Mouse (Mus musculus) CD4-positive helper T cell, adult 2 months (primary cell): ENCODE measurements around the gene Card6.

Source experiments
- DNase-seq: peaks from one replicate; pipeline ENCODE4 v3.0.0-alpha.2; 2012; ENCODE audit warnings: low read depth, missing footprints, low spot score

Gene Card6

GRCm38 (mm10) chr15:5107686-5108654, at the start of gene Card6:
Gene Card6, minus strand, starts transcription at chr15:5108539.
- peak; percentile 89 for DNase-seq

GRCm38 (mm10) chr15:5157386-5157785, 49.0 kb upstream of the Card6 start:
- DNase-seq: no peak

DNA sequence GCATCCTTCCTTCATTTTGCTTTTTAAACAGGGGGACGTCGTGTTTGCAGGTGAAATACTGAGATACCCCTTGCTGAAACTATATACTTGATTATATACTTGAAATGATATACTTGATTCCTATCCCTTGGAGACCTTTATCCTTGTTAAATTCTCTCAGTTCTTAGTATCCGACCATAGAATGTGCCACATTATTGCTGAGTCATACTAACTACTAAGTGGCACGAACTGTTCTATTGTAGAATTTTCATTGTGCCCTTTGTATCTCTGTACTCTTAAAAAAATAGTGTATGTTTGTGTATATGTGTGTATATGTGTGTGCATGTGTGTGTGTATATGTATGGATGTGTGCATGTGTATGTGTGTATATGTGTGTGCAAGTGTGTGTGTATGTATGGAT, 48.0 kb upstream of the Card6 start:
- no peak for DNase-seq

DNA sequence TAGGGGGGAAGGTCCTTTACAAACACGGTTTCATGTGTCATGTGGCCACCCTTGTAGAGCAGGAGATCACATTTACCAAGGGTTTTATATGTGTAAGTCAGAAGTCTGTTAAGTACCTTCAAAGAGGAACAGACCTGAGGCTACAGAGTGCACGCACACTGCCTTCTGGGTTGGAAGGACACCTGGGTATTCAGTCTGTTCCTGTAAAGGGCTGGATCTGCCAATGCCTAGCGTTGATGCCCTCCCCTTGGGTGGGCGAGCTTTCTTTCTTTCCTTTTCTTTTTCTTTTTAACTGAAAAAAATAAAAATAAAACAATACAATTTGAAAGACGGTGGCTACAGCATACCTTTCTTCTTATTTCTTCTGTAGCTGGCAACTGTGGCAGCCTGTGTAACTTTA, 46.8 kb upstream of the Card6 start:
- DNase-seq: no peak

- no peak for DNase-seq
Measured at GRCm38 (mm10) chr15:5154621-5155020, 46.3 kb upstream of the Card6 start.

DNA sequence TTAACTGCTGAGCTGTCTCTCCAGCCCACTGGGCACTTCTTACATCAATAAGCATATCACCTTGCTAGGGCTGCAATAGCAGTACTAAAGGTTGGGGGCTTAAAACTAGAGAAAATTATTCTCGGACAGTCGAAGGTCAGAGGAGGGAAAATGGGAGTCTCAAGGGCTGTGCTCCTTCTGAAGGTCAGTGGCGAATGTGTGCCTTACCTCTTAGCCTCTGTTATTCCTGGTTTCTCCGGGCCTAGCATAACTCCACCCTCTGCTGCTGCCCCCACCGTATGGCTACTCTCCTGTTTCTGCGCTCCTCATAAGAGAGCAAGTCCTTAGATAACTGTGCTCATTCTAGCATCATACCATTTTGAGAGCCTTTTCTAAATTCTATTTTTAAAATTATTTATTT, 43.8 kb upstream of the Card6 start:
- DNase-seq: no peak

DNA sequence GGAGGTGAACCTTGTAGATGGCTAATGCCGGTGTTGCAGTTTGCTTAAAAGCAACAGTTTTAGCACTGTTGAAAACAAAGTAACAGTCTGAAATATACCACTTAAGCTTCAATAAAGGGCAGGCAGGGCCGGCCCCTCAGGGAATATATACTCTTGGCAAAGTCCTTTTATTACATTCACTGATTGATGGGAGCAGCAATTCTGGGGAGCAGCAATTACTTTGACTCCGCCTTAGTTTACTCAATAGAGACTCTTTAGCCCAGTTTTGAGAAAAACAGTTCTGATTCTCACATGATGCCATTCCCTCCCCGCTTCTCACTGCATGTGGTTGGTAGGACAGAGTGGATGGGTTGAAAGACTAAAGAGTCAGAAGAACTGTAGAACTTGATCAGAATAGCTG, 40.8 kb upstream of the Card6 start:
- no peak for DNase-seq

DNA sequence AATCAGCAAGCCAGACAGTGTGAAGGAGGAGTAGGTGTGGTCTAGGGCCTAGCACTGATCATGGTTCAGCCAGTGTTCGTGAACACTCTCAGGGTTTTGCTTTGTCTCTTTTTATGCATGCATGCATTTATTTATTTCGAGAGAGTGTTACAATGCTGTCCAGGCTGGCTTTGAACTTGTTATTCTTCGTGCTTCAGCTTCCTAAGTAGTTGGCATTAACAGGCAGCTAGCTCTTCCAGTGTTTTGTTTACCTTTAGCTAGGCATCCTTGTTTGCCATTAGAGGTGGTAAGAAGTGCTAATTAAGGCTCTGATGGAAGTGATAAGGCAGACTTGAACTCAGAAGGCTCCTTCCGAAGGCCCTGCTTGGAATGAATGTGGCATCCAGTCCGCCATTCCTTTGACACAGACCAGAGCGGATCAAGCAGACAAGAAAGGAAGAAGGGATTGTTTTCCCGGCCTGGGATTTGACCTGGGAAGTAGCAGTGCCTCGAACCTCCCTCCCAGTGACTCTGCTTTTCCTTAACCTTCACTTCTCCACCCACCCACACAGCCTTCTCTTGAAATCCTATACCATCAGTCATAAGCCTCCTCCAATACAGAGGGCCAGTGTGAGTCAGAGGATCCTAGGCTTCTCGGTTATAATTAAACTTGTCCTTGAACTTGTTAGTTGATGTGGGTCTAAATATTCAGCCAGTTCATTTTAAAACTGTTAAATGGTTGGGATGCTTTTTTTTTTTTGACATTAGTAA, 37.0 kb upstream of the Card6 start:
- DNase-seq: no peak

DNA sequence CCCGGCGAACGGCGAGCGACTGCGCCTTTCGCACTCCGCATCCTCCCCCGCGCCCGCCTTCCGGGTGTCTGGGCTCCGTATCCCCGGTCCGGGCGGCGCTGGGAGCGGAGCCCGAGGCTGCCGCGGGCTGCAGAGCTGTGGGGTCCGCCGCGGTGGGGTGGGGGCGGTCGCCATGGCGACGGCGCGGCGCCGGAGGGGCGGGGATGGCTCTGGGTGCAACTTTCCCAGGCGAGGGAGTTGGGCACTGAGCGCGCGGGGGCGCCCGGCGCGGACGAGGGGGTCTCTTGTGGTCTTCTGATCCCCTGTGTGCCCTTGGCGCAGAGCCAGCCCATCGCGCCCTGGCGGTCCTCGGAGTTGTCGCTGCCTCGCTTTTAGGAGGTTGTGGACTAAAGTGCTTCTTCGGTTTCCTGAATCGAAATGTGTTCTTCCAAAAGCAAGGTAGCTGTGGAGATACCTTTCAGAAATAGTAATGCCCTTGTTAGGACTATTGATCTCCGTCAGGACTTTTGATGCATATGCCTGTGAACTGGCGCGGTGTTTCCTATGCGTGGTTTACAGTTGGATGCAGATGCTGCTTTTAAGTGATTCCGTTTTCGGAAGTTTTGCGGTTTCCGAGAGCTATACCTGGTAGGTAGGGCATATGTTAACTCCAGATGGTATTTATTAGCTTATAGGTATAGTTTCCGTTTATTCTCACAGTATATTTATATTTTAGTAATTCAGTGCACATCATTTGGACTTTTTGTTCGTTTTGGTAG, 35.9 kb upstream of the Card6 start:
- DNase-seq: peak; percentile 63

DNA sequence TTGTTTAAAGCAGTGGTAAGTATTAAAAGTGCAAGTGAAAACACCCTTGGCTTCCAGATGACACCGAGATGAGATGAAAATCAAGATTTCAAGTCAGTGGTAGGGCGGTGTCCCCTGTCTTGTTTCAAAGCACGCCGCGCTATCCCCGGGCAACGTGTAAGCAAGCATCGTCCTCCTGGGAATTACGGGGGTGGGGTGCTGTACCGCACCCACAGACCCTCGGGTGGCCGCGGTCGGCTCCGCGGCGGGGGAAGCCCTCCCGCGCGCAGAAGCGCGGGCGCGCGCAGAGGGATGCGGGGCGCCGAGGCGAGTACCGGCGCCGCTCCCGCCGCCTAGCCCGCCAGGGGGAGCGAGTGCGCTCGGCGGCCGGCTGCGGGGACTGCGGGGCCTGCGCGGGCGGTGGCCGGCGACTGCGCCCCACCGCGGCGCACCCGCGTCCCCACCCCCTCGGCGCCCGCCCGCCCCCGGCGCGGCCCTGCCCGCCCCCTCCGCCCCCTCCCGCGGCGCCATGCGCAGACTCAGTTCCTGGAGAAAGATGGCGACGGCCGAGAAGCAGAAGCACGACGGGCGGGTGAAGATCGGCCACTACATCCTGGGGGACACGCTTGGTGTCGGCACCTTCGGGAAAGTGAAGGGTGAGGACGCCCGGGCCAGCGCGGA, 35.2 kb upstream of the Card6 start, which contains the start of gene Prkaa1:
Gene Prkaa1, plus strand, starts transcription at position 501 of the 660 bp plus-strand sequence.
- peak; percentile 77 for DNase-seq

GRCm38 (mm10) chr15:5142714-5143113, 34.4 kb upstream of the Card6 start:
- no peak for DNase-seq

DNA sequence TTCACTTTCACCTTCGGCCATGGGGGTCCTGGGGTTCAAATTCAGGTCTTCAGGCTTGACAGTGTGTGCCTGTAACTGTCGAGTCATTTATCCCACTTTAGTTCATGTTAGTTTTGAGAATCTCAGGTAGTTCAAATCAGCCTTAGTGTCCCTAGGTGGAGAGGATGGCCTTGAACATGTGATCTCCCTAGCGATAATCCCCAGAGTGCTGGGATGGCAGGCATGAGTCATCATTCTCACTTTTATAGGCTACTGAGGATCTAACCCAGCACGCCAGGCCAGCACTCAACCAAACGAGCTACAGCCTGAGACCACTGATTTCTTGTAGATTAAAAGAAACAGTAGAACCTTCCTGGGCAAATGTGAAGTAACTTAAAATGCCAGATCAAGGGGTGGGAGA, 33.7 kb upstream of the Card6 start:
- DNase-seq: no peak

DNA sequence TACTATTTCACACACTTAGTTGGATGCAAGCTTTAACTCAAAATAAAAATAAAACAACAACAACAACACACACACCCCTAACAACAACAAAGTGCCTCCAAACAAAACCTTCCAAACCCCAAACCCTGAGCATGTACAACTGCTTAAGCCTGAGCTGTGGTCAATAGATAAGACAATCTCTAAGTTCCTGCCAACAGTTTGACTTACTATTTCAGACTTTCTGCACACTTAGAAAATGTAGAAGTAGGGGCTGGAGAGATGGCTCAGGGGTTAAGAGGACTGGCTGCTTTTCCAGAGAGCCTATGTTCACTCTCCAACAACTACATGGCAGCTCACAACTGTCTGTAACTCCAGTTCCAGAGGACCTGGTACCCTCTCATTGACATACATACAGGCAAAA, 32.0 kb upstream of the Card6 start:
- DNase-seq: no peak

DNA sequence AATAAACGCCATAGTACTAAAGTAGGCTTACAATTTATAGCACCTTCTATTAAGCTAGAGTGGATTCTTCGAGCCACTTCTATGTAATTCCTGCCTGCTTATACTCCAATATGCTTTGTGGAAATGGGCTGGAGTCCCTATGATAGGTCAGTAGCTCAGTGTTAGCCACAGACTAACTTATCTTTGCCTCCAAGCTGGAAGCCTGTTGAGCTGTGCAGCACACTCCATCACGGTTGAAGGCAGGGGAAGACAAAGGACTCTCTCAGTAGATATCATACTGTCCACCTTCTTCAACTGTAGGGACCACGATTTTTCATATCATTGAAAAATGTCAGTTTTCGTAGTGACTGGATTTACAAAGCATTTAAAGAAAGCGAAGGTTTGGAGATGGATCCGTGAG, 31.5 kb upstream of the Card6 start:
- no peak for DNase-seq

GRCm38 (mm10) chr15:5139366-5139765, 31.0 kb upstream of the Card6 start:
- DNase-seq: no peak

- no peak for DNase-seq
Measured at GRCm38 (mm10) chr15:5138021-5138856, 29.9 kb upstream of the Card6 start.

GRCm38 (mm10) chr15:5134945-5135483, 26.7 kb upstream of the Card6 start:
- no peak for DNase-seq

DNA sequence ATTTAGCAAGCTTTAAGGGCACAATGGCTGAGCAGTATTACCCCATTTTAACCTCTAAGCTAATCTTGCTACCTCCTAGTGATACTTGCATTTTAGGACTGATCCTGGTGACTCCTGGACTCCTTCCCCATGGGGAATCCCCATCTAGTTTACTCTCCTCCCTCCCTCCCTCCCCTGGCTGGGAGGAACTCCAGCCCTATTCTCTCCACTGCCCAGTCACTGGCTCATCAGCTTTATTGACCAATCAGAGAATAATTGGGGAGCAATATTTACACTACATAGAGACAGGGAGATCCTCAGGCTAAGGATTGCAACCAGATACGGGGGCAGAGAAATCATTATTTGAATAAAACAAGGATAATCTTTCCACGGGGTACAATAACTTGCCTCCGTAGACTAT, 25.8 kb upstream of the Card6 start:
- no peak for DNase-seq

- DNase-seq: no peak
Measured at GRCm38 (mm10) chr15:5133301-5133700, 25.0 kb upstream of the Card6 start.
